Mouse (Mus musculus) v-Abl transformed pro-B cells (cell line): ENCODE results near the gene Vstm2a.

Experiments
- in situ Hi-C, 2 experiments: fragments of 400-800 bp; cut with MboI; formaldehyde crosslinking; loops; one replicate each; pipeline ENCODE4 v1.15.1; 2025; ENCODE audit not compliant: unreplicated experiment in 2 of 2

The Vstm2a gene

DNA sequence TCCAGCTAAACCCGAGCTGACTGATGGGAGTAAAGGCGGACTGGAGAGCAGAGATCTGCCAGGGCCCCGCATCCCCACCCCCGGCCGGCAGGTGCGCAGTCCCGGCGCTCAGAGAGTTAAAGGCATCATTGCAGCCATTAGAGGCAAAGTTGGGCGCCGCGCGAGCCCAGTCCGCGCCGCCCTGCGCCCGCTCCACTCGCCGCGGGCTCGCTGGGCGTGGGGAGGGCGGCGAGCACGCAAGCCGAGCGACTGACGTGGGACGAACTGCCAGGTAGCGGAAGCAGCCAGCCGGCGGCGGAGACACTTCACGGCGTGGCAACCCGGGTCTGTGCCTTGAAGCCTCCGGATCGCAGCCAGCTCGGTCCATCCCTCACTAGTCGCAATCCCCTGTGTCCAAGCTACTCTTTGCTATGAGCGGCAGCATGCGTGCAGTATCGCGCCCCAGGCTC lies at the start of gene Vstm2a:
Gene Vstm2a (plus strand): TSS at position 252 of the 449 bp plus-strand sequence.
- in situ Hi-C loops, result no loop called here

DNA sequence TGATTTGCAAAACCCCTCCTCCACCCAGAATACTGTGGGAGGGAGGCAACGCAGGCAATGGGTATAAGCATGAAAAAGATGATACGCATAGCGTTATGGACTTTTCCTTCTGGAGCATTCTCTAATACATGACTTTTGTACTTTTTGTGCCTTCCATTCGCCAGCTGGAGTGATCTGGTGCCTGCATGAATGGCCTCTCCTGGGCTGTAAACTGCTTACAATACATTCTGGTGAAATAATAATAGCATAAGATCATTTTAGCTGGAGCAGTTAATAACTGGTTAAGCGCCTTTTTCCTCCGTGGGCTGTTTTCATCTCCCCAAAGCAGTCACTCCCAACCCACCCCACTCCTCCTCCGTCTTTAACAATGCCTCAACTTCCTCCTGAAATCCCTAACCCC lies 513 bp upstream of the Vstm2a start:
- in situ Hi-C loops, result no loop called here

DNA sequence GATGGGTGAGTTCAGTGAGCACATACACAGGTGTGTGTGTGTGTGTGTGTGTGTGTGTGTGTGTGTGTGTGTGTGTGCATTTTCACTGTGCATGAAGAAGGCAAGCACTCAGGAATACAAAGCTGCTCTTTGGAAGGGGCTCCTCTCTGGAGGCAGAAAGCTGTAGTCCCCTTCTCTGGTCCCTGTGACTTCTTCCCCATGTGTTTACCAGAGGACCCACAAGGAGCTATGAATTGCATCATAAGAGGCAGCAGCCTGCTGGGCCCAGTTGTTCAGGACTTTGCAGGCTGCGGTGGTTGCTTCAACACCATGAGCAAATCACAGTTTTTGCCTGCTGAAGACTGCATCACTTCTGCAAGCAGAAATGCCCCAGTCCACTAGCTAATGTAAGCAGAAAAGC lies 776 bp downstream of the Vstm2a start:
- in situ Hi-C loops, result no loop called here

DNA sequence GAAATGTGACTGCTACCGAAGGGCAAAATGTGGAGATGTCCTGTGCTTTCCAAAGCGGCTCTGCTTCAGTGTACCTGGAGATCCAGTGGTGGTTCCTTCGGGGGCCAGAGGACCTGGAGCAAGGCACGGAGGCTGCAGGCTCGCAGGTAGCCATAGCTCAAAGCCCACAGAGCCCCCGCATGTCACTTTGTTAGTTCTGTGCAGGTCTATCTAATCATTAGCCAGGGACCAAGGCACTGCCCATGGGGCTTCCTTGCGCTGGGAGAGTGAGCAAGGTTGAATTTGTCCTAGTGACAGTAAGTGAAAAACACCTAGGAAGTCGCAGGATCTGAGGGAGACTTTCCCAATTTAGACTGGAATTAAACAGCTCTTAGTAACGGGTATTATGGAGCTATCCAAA lies 2.4 kb downstream of the Vstm2a start:
- in situ Hi-C loops, result no loop called here

DNA sequence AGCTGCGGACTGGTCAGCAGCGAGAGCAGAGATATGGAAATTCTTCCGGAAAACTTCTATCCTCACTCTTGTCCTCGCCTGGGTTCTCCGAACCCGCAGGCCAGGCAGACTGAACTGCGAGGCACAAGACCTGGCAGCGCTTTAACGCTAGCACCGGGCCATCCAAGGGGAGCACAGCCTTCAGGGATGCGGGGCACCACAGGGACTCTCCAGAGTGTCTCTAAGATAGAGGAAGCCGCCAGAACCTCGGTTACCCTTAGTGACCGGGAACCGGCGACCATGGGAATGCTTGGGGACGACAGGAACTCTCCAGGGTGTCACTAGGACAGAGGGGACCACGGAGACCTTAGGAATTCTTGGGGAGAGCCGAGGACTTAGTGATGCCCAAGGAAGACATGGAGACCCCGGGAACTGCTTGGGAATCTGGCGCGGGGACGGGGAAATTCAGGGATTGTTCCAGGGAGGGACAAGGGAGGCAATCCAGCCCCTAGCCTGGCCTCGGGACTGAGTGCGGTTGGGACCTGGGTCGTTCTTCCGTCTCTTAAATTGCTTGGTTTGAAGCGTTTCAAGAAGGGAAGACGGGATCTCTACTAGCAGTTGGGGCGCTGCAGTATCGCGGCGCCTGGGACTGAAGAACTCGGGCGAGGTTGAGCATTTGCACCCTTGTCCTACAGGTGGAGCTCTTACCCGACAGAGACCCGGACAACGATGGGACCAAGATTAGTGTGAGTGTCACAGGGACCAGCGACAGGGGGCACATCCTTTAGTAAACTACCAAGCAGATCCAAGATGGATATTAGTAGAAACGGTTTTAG lies 3.4 kb downstream of the Vstm2a start:
- in situ Hi-C loops, result no loop called here

DNA sequence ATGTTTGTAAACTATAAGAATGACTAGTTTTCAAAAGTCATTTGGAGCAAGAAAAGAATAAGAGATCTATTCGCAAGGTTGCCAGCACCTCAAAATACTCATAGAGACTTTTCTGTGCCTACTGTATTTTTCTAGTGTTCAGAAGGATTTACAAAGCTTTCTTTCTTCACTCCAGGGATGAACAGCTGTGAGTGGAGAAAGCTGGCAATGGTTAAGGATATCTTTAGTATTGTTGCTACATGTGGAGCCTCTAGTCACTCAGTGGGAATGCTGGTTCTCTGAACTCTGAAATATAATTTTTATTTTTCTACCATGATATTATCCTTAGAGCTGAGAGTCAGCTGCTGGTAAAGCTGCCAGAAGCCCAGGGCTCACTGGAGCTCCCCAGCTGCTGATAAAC lies 10.9 kb downstream of the Vstm2a start:
- in situ Hi-C loops, result no loop called here

DNA sequence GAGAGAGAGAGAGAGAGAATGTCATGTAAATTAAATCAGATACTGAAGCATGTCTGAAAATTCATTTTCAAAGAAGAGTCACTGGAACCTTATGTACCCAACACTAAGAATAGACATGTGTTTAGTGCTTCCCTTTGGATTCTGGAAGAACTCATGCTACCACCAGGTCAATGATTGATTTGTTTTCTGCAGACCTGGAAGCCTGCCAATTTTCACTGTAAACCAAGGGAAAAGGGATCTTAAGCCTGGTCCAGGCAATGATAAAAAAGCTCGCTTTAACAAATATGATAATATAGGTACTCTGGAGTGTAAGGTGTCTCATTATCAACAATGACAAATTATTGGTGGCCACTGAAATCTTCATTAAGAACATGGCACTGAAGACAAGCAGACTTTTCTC lies 32.9 kb downstream of the Vstm2a start:
- in situ Hi-C loops, result no loop called here

DNA sequence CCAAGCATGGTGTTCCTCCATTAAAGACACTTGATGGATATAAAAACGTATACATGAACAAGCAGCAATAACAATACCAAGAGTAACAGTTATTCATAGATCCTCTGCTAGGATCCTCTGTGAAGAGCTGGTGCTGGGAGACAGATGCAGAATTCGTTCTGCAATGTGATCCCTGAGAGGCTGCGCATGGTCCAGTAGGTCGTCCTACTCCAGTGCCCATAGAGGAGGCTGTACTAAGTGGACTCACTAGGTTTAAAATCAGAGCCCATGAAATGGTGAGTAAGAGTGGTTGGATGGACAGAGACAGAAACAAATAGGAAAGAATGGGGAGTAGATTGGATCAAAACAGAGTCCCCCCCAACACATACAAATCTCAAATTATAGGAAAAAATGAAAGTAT lies 35.4 kb downstream of the Vstm2a start:
- in situ Hi-C loops, result no loop called here

DNA sequence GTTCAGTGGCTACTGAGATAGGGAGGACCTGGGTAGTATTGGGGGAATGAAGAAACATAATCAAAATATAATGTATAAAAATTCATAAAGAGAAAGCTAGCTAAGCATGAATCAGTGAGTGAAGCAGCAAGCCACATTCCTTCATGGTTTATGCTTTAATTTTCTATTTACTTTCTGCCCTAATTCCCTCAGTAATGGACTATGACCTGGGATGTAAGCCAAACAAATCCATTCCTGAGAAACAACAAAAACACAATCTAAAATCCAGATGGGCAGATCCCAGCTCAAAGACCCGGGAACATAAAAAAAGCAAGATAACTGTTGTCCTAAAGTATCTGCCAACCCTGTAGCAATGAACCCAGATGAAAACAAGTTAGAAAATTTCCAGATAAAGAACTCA lies 39.0 kb downstream of the Vstm2a start:
- in situ Hi-C loops, result no loop called here

DNA sequence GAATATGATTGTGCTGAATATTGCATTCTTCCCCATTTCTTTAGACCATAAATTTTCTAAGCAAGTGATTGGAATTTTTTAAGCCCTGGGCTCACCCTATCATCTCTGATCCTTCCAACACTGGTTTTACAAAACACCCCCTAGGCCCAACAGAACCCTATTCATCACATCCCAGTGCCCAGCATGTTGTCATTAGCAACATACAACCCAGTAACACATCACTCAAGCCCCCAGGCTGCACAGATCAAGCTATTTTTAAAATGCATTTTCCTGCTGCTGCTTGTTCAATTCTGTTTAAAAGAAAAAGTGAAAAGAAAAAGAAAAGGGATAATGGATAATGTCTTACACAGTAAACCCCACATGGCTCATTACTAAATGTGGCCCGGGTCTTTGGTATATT lies 42.0 kb downstream of the Vstm2a start:
- in situ Hi-C loops, result no loop called here

DNA sequence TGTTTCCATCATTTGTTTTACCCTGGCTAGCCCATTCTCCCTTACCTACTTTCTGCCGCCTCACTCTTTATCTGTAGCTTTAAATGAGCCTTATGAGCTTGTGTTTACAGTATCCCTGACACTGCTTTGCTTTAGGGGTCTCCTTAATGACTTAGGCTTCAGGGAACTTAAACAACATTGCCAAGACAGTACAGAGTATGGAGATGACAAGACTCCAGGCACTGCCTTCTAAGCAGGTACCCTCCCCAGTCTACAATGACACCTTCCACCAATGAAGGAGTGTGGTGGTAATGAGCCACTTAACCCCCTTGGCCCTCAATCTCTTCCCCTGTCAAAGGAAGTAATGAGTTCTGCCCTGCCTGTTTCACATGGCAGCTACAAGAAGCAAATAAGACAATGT lies 42.4 kb downstream of the Vstm2a start:
- in situ Hi-C loops, result no loop called here

DNA sequence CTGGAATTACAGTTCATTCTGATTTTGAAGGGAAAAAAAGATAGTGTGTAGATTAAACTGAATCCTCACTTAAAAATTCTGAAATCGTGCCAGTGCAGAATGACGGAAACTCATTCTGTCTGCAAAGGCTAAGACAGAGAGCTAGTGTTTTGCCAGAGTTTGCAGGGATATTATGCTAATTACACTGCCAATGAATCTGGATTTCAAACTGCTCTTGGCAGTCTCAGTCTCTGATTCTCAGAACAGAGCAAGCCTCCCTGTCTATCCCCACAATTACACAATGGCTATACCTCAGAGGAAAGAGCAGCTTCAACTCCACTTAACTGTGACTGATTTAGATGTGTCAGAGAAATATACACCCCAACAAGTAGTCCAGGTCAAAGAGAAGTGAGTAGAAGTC lies 43.2 kb downstream of the Vstm2a start:
- in situ Hi-C loops, result no loop called here

DNA sequence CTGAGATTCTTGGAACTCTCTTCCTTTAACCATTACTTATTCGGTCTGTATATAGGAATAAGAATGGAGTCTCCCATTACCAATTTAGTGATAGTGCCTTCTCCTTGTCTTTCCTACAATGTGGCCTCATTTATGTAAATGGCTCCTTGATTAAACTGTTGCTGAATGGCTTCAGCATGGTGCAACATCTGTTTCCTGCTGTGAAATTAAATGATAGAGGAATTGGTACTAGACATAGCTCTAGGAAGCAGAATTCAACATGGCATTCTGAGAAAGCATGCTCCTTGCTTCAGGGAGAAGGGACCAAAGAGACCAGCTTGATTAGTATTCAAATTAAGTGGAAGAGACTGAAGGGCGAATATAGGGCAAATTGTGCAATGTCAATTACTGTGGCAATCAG lies 57.6 kb downstream of the Vstm2a start:
- in situ Hi-C loops, result no loop called here

DNA sequence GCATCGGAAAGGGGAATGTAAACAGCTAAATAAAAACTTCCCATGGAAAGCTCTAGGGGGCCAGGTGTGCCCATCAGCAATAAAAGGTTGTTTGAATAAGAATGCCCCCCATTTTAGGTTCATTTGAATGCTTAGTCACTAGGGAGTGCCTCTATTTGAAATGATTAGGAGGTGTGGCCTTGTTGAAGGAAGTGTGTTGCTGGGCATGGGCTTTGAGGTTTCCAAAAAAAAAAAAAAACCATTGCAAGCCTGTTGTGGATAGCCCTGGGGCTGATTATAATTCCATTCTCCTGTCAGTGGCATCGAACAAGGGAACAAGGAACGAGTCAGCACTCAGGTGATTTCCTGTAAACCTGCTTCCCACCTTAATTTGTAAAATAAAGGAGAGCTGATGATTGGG lies 87.7 kb downstream of the Vstm2a start:
- in situ Hi-C loops, result no loop called here

DNA sequence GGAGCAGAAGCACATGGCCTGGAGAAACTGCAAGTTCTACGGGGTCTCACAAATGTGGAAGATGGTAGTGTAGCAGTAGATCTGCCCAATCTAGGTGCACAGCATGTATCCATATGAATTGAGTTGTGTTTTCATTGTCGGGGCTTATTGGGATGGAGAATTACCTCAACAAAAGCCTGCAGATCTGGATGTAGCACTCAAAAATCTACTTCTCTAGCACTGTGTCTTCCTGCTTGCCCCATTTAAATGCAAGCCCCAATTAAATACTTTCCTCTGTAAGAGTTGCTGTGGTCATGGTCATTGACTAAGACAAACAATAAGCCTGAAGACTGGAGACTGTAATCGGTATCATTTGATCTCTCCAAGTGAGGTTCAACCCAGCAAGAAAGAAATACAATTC lies 88.2 kb downstream of the Vstm2a start:
- in situ Hi-C loops, result no loop called here

DNA sequence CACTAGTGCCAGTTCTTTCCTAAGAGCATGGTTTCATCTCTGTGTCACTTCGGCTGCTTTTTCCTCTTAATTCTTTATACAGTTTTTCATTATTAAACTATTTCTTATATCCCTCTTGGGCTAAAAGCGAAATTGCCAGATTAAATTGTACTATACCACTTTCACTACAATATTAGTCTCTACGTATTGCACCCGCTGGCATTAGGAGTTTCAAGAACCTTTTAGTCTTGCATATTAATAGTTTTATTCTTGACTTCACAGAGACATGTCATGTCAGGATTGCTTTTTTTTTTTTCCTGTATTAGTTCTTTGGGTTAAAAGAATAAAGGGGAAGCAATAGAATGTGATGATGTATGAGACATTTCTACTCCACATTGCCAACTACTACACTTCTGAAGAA lies 94.4 kb downstream of the Vstm2a start:
- in situ Hi-C loops, result no loop called here

DNA sequence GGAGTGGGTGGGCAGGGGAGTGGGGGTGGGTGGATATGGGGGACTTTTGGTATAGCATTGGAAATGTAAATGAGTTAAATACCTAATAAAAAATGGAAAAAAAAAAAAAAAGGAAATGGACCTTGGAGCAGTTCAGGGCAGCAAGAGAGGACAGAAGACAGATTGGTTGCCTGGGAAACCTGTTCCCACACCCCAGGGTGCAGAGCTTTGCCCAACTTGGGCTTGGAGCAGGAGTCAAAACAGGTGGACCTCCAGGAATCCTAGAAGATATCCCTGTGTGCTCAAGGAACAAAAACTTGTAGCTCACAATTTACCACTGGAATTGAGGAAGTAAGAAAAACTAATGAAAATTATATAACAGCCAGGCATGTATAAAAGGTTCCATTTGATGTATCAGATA lies 96.8 kb downstream of the Vstm2a start:
- in situ Hi-C loops, result no loop called here

DNA sequence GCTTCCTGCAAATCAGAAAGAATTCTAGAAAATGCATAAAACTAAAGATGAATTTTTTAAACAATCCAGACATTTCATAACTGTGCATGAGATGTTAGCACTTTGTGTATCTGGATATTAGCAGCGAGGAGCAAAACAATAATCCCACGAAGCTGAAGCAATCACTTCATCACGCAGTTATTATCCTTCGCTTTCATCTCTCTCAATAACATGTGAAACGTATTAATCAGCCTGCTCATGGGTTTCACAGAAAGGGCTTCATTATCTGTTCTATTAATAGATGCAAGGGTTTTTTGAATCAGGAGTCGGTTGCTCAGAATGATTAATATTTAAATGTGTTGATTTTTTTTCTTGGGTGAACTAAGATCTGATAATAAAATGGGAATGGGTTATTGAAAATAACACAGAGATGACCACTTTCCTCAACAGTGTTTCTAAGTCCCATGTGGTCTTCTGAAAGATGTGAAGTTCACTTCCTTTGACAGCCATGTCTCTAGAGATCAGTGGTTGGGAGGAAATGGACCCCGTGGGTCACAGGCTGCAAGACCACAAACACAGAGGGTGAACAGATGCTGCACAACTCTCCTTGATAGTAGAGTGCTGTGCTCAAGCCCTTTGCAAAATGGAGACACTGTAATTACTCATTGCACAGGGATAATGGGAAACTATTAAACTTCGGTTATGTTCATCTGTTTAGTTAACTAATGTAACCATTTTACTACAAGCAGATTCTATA lies 109.5 kb downstream of the Vstm2a start:
- in situ Hi-C loops, result no loop called here

DNA sequence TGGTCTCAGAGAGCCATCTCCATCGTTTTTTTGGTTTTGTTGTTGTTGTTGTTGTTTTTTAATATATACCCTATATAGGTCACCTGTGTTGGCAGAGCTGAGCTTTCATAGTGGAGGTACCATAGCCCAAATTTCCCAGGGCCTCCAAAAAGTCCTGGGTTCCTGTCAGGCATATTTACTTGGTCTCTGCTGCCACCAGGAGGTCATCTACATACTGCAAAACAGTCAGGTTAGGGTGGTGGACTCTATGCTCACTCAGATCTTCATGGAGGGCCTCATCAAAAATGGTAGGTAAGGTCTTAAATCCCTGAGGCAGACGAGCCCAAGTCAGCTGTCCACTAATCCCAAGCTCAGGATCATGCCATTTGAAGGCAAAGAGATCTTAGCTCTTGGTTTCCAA lies 146.1 kb downstream of the Vstm2a start:
- in situ Hi-C loops, result no loop called here

DNA sequence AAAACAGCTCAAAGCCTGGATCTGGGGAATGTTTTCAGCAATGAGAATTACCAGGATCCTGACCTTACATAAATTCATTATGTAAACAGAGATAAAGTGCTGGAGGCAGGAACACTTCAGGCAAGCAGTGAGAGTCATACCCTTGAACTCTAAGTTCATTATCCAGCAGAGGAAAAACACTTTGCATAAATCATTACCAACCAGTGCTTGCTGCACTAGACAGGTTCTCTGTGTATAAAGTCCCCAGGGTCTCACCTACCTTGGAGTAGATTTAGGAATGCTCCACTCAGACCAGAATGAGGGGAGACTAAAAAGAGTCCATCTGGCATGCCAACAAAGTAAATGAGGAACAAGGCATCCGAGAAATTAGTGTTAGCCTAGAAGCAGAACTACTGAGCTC lies 154.2 kb downstream of the Vstm2a start:
- in situ Hi-C loops, result no loop called here

DNA sequence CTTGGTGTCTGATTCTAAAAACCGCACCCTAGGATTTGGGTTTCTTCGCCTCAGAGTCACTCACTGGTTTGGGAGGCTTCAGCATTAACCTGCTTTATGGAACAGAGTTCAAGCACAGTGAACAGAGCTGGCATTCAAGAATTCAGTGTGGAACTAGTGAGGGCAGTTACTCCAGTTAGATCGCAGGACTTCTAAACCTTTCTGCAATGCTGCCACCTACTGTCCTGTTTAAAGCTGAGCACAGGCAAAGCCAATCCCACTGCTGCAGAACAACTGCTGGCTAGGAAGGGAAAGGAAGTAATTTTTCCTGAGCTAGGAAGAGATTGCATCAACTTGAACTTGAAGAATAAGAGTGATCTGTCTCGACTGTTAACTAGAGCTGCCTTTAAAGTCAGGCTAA lies 155.1 kb downstream of the Vstm2a start:
- in situ Hi-C loops, result no loop called here

DNA sequence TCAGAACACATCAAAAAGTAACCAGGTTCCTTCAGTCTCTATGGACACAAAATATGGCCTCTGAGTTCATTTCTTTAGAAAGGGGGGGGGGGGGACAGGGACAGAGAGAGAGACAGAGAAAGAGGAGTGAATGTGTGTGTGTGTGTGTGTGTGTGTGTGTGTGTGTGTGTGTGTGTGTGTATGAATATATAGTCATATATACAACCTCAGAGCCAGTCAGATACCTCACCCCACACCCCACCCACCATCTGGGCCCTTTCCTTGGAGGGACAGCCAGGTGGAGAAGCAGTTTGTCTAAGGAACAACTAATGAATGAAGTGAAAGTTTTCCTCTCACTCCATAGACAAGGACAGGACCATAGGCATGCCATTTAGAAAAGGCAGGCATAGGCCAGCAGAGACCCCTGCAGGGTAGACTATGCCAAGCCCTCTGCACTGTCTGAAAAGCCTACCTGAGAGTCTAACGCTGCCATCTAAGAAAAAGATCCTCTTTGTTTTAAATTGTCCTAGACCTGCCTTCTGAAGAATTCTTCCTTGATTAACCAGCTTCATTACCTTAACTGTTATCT lies 155.6 kb downstream of the Vstm2a start:
- in situ Hi-C loops, result no loop called here
